Mouse (Mus musculus): ENCODE measurements around the gene Hes5. TPM values are rescaled to one million over a fixed set of nuclear protein-coding genes. Genes with fewer than 3 reads are reported as not detected.

Hes5 gene
- total RNA-seq, 2 experiments from 2014 or later, result not detected

- intact Hi-C loops (cut with DNase I), result no loop called here
- no peak for DNase-seq
These were observed 44.6 kb downstream of the Hes5 start for GRCm38 (mm10) chr4:155005278-155005677.

GRCm38 (mm10) chr4:155006296-155006695 lies 45.6 kb downstream of the Hes5 start:
- DNase-seq, result no peak
- intact Hi-C loops (cut with DNase I), result no loop called here

GRCm38 (mm10) chr4:155007641-155008040 lies 46.9 kb downstream of the Hes5 start:
- DNase-seq, result no peak
- intact Hi-C loops (cut with DNase I), result no loop called here

GRCm38 (mm10) chr4:155008075-155008474 lies 47.4 kb downstream of the Hes5 start:
- no peak for DNase-seq
- intact Hi-C loops (cut with DNase I), result no loop called here

GRCm38 (mm10) chr4:155009216-155009615 lies 48.5 kb downstream of the Hes5 start:
- intact Hi-C loops (cut with DNase I), result no loop called here
- no peak for DNase-seq

DNA sequence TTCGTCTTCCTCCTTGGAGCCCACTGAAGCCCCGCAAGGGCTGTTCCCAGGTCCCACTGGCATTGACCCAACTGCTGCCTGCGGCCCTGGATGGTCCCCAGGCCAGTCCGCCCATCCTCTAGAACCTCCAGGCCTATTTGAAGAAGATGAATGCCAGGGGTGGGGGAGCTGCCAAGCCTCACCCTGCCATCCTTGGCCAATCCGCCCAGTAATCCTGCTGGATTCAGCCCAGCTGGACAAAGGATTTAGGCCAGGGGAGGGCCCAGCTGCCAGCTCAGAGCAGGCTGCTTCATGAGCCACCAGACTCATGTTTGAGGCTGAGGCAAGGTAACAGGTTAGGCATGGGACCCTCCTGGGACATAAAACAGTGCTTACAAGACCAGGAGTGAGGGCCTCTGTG lies 50.1 kb downstream of the Hes5 start:
- intact Hi-C loops (cut with DNase I), result no loop called here

DNA sequence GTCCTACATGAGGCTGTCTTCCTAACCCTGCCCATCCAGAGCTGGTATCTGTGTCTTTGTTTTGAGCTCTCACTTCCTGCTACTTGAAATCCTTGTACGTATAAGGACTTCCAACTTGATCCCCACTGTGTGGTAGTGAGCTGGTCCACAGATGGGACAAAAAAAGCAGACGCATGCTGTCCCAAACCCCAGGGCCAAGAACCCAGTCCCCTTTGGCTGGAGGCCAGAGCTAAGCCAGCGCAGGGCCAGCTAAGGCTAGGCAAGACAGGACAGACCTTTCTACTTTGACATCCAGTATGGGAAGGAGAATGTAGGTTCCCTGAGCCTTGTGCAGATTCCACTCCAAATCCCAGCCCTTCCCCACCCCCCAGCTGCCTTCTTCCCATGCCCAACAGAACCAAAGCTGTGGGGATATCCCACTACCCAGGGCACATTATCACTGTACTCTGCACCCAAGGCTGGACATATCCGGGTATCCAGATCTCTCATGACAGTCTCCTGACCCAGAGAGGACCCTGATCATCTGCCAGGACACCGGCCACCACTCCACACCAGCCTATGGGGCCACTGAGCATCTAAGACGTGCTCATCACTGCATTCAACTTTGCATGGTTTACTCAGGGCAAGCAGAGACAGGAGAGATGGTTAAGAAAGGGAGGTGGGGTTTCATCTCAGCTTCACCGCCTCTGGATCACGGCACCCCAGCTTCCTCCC lies 50.7 kb downstream of the Hes5 start:
- intact Hi-C loops (cut with DNase I), result no loop called here
- DNase-seq, result no peak

More for the DNA sequence above, 50.1 kb downstream of the Hes5 start:
- DNase-seq, result peak; percentile 7 to 15

Other genes starting within 250 kb of the Hes5 start
- gene Ttc34, start 123.5 kb upstream of the Hes5 start, total RNA-seq (2021), result under 1 TPM; 0.17 to 0.45 TPM
- gene Mmel1, start 91.3 kb upstream of the Hes5 start, total RNA-seq (2021), result under 1 TPM; 0.32 to 0.48 TPM
- gene Fam213b, start 61.8 kb upstream of the Hes5 start, total RNA-seq (2021), result 10 to 100 TPM; 61.7 to 64.3 TPM
- 1 to 10 TPM; 4.1 to 5.7 TPM for gene Tnfrsf14, start 32.4 kb upstream of the Hes5 start, total RNA-seq (2021)
- gene Pank4, start 3.2 kb downstream of the Hes5 start, total RNA-seq (2021), result 10 to 100 TPM; 36.5 to 36.8 TPM
- not detected for gene Plch2, start 95.9 kb downstream of the Hes5 start, total RNA-seq (2021)
- 10 to 100 TPM; 18.4 to 23.7 TPM for gene Pex10, start 106.1 kb downstream of the Hes5 start, total RNA-seq (2021)
- gene Rer1, start 125.5 kb downstream of the Hes5 start, total RNA-seq (2021), result 10 to 100 TPM; 71.8 to 77.3 TPM
- gene Morn1, start 125.7 kb downstream of the Hes5 start, total RNA-seq (2021), result 1 to 10 TPM; 2.8 to 3.8 TPM